Mouse (Mus musculus) hindbrain, embryonic 12.5 days (tissue): ENCODE results near the gene Tspan9. TPM values are rescaled to one million over a fixed set of nuclear protein-coding genes. Genes with fewer than 3 reads are reported as not detected.

Experiments
- ATAC-seq: fragments of 200-750 bp; cut with Nextera tagmentation; 2 replicates; pipeline ENCODE4 v1.8.0; 2017; ENCODE audit warnings: moderate TSS enrichment; ENCODE audit not compliant: low FRiP score
- H3K27ac ChIP-seq: fragments of 300-500 bp; sonication (generic); 2 replicates; pipeline ENCODE4 v1.5.1; 2016; ENCODE audit warnings: mild to moderate bottlenecking
- H3K27me3 ChIP-seq: fragments of 300-500 bp; sonication (generic); 2 replicates; pipeline ENCODE4 v1.6.1; 2016; ENCODE audit warnings: mild to moderate bottlenecking
- H3K36me3 ChIP-seq: fragments of 300-500 bp; sonication (generic); 2 replicates; pipeline ENCODE4 v1.6.1; 2016; ENCODE audit warnings: mild to moderate bottlenecking
- H3K4me1 ChIP-seq: fragments of 300-500 bp; sonication (generic); 2 replicates; pipeline ENCODE4 v1.6.1; 2016
- H3K4me2 ChIP-seq: fragments of 300-500 bp; sonication (generic); replicated peaks from 2 replicates; pipeline ENCODE4 v1.6.1; 2016; ENCODE audit warnings: mild to moderate bottlenecking
- H3K4me3 ChIP-seq: fragments of 300-500 bp; sonication (generic); 2 replicates; pipeline ENCODE4 v1.5.1; 2016; ENCODE audit warnings: mild to moderate bottlenecking
- H3K9ac ChIP-seq: fragments of 300-500 bp; sonication (generic); 2 replicates; pipeline ENCODE4 v1.6.1; 2016; ENCODE audit warnings: mild to moderate bottlenecking, moderate library complexity
- H3K9me3 ChIP-seq: fragments of 300-500 bp; sonication (generic); replicated peaks from 2 replicates; pipeline ENCODE4 v1.6.1; 2016; ENCODE audit warnings: mild to moderate bottlenecking
- WGBS: fragments of 180-500 bp; shearing (Covaris S2); methylation state at CpG from one replicate; pipeline ENCODE4 v1.1.7; 2016; 5-methylcytosine and 5-hydroxymethylcytosine counted together
- polyA plus RNA-seq: library from polyadenylated mRNA; unstranded; fragments of >200 nt; fragmentation: Nextera tagmentation; extraction: Ambion mirVana; gene quantifications from 2 replicates; pipeline ENCODE4 v1.2.1, GENCODE M21; 2016

Tspan9 gene
- polyA plus RNA-seq, 1 experiment from 2014 or later: 63.4 TPM

- Histone ChIP-seq H3K9me3 (no peaks in the 10 kb centered on the region), H3K4me2 (no peak overlapping the region), H3K4me1 (peaks cover 28% of the 10 kb centered on the region), H3K4me3 (no peak overlapping the region), H3K36me3 (no peaks in the 10 kb centered on the region), H3K27me3 (no peaks in the 10 kb centered on the region), H3K27ac (no peak overlapping the region), H3K9ac (no peak overlapping the region)
- no peak for ATAC-seq
- 100% methylated on average over 2 of the region's 2 CpGs for WGBS
Measured at GRCm38 (mm10) chr6:127999118-127999517, 144.3 kb downstream of the Tspan9 start.

DNA sequence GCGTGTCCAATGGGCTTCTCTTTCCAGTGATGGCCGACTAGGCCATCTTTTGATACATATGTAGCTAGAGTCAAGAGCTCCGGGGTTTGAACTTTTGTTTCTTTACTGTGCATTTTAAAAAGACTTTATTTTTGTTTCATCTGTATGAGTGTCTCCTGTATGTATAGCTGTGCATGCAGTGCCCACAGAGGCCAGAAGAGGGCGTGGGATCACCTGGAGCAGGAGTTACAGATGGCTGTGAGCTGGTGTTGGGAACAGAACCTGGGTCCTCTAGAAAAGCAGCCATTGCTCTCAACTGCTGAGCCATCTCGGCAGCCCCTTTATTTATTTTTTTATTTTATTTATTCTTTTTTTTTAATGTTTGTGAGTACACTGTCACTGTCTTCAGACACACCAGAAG is 146.5 kb downstream of the Tspan9 start:
- no peak for ATAC-seq

DNA sequence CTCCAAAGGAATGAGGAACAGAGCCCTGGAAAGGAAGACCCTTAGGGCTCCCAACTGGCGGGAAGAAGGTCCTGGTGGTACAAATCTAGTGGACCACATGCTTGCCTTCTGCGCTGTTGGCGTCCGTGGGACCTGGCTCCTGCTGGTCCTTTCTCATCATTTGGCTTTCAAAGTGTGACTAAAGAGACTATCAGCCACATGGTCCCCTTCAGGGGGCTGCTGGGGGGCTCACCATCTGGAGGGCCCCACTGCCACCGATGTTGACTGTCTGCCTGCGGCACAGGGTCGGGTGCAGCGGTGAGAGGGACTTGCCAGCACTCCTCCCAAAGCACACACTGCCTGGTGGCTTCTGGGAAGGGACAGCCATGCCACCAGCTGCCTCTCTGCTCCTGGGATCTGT is 150.4 kb downstream of the Tspan9 start:
- no peak overlapping the region for H3K27ac ChIP-seq
- no peak for ATAC-seq
- 82% methylated on average over 8 of the region's 8 CpGs for WGBS
- no peak overlapping the region for H3K4me3 ChIP-seq
- H3K36me3 ChIP-seq: no peaks in the 10 kb centered on the region
- no peak overlapping the region for H3K4me2 ChIP-seq
- H3K4me1 ChIP-seq: peaks cover 10% of the 10 kb centered on the region; the same call in 1 of the 2 replicates
- H3K9me3 ChIP-seq: no peaks in the 10 kb centered on the region
- no peaks in the 10 kb centered on the region for H3K27me3 ChIP-seq
- H3K9ac ChIP-seq: no peak overlapping the region

More for the DNA sequence above, 146.5 kb downstream of the Tspan9 start:
- no peak overlapping the region for H3K27ac ChIP-seq
- no peaks in the 10 kb centered on the region for H3K9me3 ChIP-seq
- H3K36me3 ChIP-seq: no peaks in the 10 kb centered on the region
- H3K4me1 ChIP-seq: peaks cover 12% of the 10 kb centered on the region
- no peak overlapping the region for H3K4me3 ChIP-seq
- H3K4me2 ChIP-seq: no peak overlapping the region
- 83% methylated on average over 5 of the region's 5 CpGs for WGBS
- H3K9ac ChIP-seq: no peak overlapping the region
- no peaks in the 10 kb centered on the region for H3K27me3 ChIP-seq

- Histone ChIP-seq H3K27ac (no peak overlapping the region), H3K4me1 (peaks cover 12% of the 10 kb centered on the region; the same call in 1 of the 2 replicates), H3K9me3 (no peaks in the 10 kb centered on the region), H3K27me3 (no peaks in the 10 kb centered on the region), H3K4me2 (no peak overlapping the region), H3K4me3 (no peak overlapping the region), H3K9ac (no peak overlapping the region), H3K36me3 (no peaks in the 10 kb centered on the region)
- ATAC-seq: no peak
- WGBS: 92% methylated on average over 11 of the region's 11 CpGs
Measured at GRCm38 (mm10) chr6:127991509-127992176, 151.8 kb downstream of the Tspan9 start.

- H3K27me3 ChIP-seq: no peaks in the 10 kb centered on the region
- no peak overlapping the region for H3K9ac ChIP-seq
- no peaks in the 10 kb centered on the region for H3K36me3 ChIP-seq
- H3K4me2 ChIP-seq: no peak overlapping the region
- ATAC-seq: no peak
- WGBS: 68% methylated on average over 11 of the region's 11 CpGs
- H3K4me1 ChIP-seq: peaks cover 19% of the 10 kb centered on the region; the same call in 1 of the 2 replicates
- H3K9me3 ChIP-seq: no peaks in the 10 kb centered on the region
- no peak overlapping the region for H3K27ac ChIP-seq
- H3K4me3 ChIP-seq: no peak overlapping the region
Measured at GRCm38 (mm10) chr6:127989624-127990212, 153.7 kb downstream of the Tspan9 start.

DNA sequence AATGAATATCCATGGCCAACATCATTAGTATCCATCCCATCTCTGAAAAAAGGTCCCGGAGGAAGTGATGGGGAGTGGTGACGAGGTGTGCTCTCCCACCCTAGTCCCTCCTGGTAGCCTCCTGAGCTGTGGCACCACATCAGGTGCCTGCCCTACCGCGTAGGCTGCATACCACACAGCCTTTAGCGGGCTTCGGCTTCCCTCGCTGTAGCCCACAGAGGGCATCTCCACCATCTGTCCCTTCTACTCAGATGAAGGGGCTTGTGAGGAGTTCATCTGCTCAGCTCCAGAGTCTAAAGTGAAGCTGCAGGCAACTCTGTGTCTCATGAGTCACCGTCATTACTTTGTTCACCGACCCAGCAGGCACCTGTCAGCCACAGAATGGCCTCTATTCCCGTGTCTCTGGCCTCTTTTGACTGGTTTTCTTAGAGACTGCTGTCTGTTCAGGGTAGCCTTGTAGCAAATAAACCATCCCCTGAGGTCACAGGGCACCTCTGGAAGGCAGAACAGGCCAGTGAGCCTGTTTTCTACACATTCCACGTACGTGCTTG is 154.4 kb downstream of the Tspan9 start:
- Histone ChIP-seq H3K36me3 (no peaks in the 10 kb centered on the region), H3K27me3 (no peaks in the 10 kb centered on the region), H3K4me3 (no peak overlapping the region), H3K27ac (no peak overlapping the region), H3K9ac (no peak overlapping the region), H3K9me3 (no peaks in the 10 kb centered on the region), H3K4me1 (peaks cover 17% of the 10 kb centered on the region; the same call in 1 of the 2 replicates), H3K4me2 (no peak overlapping the region)
- ATAC-seq: no peak
- 68% methylated on average over 12 of the region's 12 CpGs for WGBS

GRCm38 (mm10) chr6:127987374-127987773 is 156.0 kb downstream of the Tspan9 start:
- no peaks in the 10 kb centered on the region for H3K27me3 ChIP-seq
- peaks cover 13% of the 10 kb centered on the region; the same call in 1 of the 2 replicates for H3K4me1 ChIP-seq
- no peak overlapping the region for H3K4me2 ChIP-seq
- H3K36me3 ChIP-seq: no peaks in the 10 kb centered on the region
- H3K4me3 ChIP-seq: no peak overlapping the region
- H3K27ac ChIP-seq: no peak overlapping the region
- ATAC-seq: no peak
- WGBS: 94% methylated on average over 14 of the region's 14 CpGs
- no peak overlapping the region for H3K9ac ChIP-seq
- no peaks in the 10 kb centered on the region for H3K9me3 ChIP-seq

DNA sequence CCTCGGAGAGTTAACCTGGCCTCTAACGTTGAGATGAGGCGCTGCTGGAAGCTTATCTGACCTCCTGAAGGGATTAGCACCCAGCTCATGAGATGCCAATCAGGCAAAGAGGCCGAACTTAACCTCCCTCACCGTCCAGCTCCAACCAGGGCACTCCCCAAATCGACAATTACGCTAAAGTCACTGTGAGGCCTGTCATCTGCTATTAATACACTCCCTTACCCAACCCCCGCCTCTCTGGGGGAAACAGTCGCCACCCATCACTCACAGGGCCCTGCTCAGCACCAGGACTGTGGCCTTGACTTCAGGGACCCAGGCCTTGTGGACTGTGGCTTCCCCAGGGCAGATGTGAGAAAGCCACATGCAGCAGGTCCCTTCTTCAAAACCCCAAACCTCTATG is 157.0 kb downstream of the Tspan9 start:
- Histone ChIP-seq H3K27me3 (no peaks in the 10 kb centered on the region), H3K4me2 (no peak overlapping the region), H3K36me3 (no peaks in the 10 kb centered on the region), H3K9ac (no peak overlapping the region), H3K9me3 (no peaks in the 10 kb centered on the region), H3K27ac (no peak overlapping the region), H3K4me1 (peaks cover 13% of the 10 kb centered on the region; the same call in 1 of the 2 replicates), H3K4me3 (no peak overlapping the region)
- 58% methylated on average over 9 of the region's 9 CpGs for WGBS
- ATAC-seq: no peak

DNA sequence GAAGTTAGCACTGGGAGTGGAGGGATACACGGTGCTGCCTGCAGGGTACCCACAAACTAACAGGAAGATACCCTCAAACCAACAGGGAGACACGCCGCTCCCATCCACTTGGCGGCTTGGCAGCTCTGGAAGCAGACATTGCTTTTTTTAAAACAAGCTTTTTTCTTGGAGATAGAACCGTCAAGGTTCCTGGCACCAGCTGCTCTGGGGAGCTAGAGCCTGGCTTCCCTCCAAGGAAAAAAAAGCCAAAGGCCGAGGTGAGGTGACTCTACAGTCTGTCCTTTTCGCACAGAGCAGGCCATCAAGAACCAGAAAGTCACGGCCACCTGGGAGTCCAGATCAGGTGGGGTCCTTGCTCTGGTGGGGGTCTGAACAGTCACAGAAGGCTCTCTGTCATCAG is 162.2 kb downstream of the Tspan9 start:
- Histone ChIP-seq H3K36me3 (no peaks in the 10 kb centered on the region), H3K27me3 (no peaks in the 10 kb centered on the region), H3K4me2 (no peak overlapping the region), H3K9me3 (no peaks in the 10 kb centered on the region), H3K27ac (no peak overlapping the region), H3K4me3 (no peak overlapping the region), H3K4me1 (peaks cover 26% of the 10 kb centered on the region), H3K9ac (no peak overlapping the region)
- ATAC-seq: no peak
- 62% methylated on average over 8 of the region's 8 CpGs for WGBS

- no peaks in the 10 kb centered on the region for H3K36me3 ChIP-seq
- no peak for ATAC-seq
- H3K27ac ChIP-seq: no peak overlapping the region
- H3K27me3 ChIP-seq: no peaks in the 10 kb centered on the region
- WGBS: 54% methylated on average over 11 of the region's 11 CpGs
- no peak overlapping the region for H3K4me2 ChIP-seq
- H3K9me3 ChIP-seq: no peaks in the 10 kb centered on the region
- no peak overlapping the region for H3K4me3 ChIP-seq
- no peak overlapping the region for H3K9ac ChIP-seq
- H3K4me1 ChIP-seq: peaks cover 22% of the 10 kb centered on the region
Measured at GRCm38 (mm10) chr6:127980381-127981045, 162.9 kb downstream of the Tspan9 start.

DNA sequence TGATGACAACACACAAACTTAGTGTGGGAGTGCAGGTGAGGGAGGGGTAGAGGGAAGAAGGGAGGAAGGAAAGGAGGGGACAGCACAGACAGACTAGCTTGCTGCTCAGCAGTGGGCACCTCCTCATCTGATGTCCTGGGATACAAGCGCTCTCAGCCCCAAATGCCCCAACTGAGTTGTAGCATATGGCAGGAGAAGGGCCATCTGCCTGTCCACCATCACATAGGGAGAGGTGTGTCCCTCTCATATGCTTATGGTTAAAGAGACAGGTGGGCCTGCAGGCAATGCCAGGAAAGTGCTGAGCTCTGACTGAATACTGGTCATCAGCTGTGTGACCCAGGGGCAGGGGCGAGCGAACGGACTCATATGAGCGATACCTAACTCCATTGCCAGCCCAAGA is 163.6 kb downstream of the Tspan9 start:
- Histone ChIP-seq H3K27me3 (no peaks in the 10 kb centered on the region), H3K36me3 (no peaks in the 10 kb centered on the region), H3K27ac (no peak overlapping the region), H3K4me1 (peaks cover 22% of the 10 kb centered on the region), H3K4me3 (no peak overlapping the region), H3K9ac (no peak overlapping the region), H3K9me3 (no peaks in the 10 kb centered on the region), H3K4me2 (no peak overlapping the region)
- no peak for ATAC-seq
- WGBS: 91% methylated on average over 5 of the region's 5 CpGs

- Histone ChIP-seq H3K4me3 (no peak overlapping the region), H3K9ac (no peak overlapping the region), H3K27ac (no peak overlapping the region; the same call in 1 of the 2 replicates), H3K4me1 (peaks cover 31% of the 10 kb centered on the region), H3K36me3 (no peaks in the 10 kb centered on the region), H3K9me3 (no peaks in the 10 kb centered on the region), H3K27me3 (no peaks in the 10 kb centered on the region), H3K4me2 (no peak overlapping the region)
- no peak for ATAC-seq
- 46% methylated on average over 20 of the region's 20 CpGs for WGBS
Measured at GRCm38 (mm10) chr6:127978941-127979340, 164.5 kb downstream of the Tspan9 start.
